Mouse (Mus musculus): ENCODE measurements around the gene Tfrc. TPM values are rescaled to one million over a fixed set of nuclear protein-coding genes. Genes with fewer than 3 reads are reported as not detected.

The Tfrc gene
- polyA plus RNA-seq, 1 experiment: 25.1 TPM

DNA sequence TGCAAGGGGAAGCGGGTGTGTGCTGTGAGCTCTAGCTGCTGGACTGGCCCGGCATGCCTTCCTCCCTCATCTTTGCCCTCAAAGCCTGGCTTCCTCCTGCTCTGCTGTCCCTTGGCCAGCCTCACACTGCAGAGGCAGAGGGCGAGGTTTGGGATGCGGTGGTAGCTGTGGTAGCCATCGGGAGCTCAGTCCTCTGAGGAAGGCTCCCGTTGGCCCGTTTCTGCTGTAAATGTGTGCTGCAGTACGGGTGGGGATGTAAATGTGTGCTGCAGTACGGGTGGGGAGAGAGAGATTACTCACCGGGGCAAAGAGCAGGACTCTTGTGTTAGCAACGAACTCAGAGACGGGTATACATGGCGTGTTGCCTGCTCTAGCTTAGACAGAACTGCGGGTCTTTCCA lies 70.1 kb downstream of the Tfrc start:
- peaks cover 10% of the 10 kb centered on the region for H3K79me2 ChIP-seq (ENCODE audit: control insufficient read depth, insufficient read depth)
- no peaks in the 10 kb centered on the region for H3K27me3 ChIP-seq (ENCODE audit: control insufficient read depth, insufficient read depth, insufficient read length)
- peaks cover 72% of the 10 kb centered on the region for H3K36me3 ChIP-seq (ENCODE audit: control insufficient read depth, insufficient read depth)
- H3K79me3 ChIP-seq (ENCODE audit: low read depth): peaks cover 1% of the 10 kb centered on the region
- H3K4me3 ChIP-seq (ENCODE audit: insufficient read depth, poor library complexity, severe bottlenecking): no peak overlapping the region
- TF ChIP-seq CEBPB (IDR thresholded peaks at IDR 0.05; ENCODE audit: low read depth): no peak
- H3ac ChIP-seq (ENCODE audit: control insufficient read depth, insufficient read length, low read depth): no peak overlapping the region

DNA sequence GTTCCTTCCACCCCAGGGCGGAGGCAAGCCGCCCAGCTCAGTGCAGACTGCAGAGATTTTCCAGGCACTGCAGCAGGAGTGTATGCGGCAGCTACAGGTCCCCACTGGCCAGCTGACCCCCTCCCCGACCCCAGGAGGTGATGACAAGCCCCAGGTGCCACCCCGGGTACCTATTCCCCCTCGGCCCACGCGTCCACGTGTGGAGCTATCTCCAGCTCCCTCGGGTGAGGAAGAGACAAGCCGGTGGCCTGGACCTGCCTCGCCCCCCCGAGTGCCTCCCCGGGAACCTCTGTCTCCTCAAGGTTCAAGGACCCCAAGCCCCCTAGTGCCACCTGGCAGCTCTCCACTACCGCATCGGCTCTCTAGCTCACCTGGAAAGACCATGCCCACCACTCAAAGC lies 71.3 kb downstream of the Tfrc start:
- Histone ChIP-seq H3K36me3 (ENCODE audit: control insufficient read depth, insufficient read depth) (peaks cover 61% of the 10 kb centered on the region), H3ac (ENCODE audit: control insufficient read depth, insufficient read length, low read depth) (no peak overlapping the region), H3K79me2 (ENCODE audit: control insufficient read depth, insufficient read depth) (no peaks in the 10 kb centered on the region), H3K79me3 (ENCODE audit: low read depth) (no peaks in the 10 kb centered on the region), H3K27me3 (ENCODE audit: control insufficient read depth, insufficient read depth, insufficient read length) (no peaks in the 10 kb centered on the region), H3K4me3 (ENCODE audit: insufficient read depth, poor library complexity, severe bottlenecking) (no peak overlapping the region)
- TF ChIP-seq CEBPB (IDR thresholded peaks at IDR 0.05; ENCODE audit: low read depth) (no peak), CTCF (IDR thresholded peaks at IDR 0.05; ENCODE audit: control insufficient read depth, insufficient read depth, insufficient read length) (no peak), MYOD1 (IDR thresholded peaks at IDR 0.05; ENCODE audit: control insufficient read depth, insufficient read length, low read depth) (no peak), USF1 (IDR thresholded peaks at IDR 0.05; ENCODE audit: low read depth) (no peak), FOSL1 (IDR thresholded peaks at IDR 0.05; ENCODE audit: insufficient read depth, low read length, poor library complexity, severe bottlenecking) (no peak), MYOG (IDR thresholded peaks at IDR 0.05; ENCODE audit: control insufficient read depth, extremely low read depth, insufficient read length) (no peak), MAX (IDR thresholded peaks at IDR 0.05) (no peak)

DNA sequence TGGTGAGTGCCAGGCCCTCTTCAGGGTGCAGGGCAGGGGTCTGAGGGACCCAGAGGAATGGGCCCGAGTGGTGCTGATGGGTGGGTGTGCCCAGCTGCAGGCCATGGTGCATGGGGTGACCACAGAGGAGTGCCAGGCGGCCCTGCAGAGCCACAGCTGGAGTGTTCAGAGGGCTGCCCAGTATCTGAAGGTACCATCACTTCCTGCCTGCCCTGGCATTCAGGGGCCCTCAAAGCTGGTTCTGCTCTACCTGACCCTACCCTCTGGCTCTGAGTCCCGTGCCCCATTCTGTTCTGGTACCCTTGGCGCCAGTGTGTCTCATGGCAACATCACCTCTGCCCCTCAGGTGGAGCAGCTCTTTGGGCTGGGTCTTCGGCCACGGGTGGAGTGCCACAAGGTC lies 72.1 kb downstream of the Tfrc start:
- no peak overlapping the region for H3ac ChIP-seq (ENCODE audit: control insufficient read depth, insufficient read length, low read depth)
- TF ChIP-seq USF1 (IDR thresholded peaks at IDR 0.05; ENCODE audit: low read depth): no peak
- TF ChIP-seq MYOG (IDR thresholded peaks at IDR 0.05; ENCODE audit: control insufficient read depth, extremely low read depth, insufficient read length): no peak
- no peak for TF ChIP-seq CTCF (IDR thresholded peaks at IDR 0.05; ENCODE audit: control insufficient read depth, insufficient read depth, insufficient read length)

DNA sequence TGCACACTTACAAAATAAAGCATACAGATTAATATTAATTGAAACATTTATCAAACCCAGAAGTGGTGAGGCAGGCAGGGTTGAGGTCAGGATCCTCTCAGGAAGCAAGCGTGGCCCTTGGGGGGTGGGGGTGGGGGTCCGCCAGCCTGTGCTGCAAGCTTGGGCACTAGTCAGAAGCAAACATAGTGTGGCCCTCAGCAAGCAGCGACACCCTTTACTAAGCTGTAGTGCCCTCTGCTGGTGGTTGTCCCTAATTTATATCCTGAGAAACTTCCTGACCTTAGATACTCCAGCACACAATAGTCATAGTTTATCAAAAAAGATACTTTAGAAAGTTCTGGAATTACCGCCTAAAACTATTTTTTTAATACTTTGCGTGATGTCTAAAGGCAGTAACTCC lies 73.5 kb downstream of the Tfrc start:
- Histone ChIP-seq H3K36me3 (ENCODE audit: control insufficient read depth, insufficient read depth) (peaks cover 40% of the 10 kb centered on the region), H3ac (ENCODE audit: control insufficient read depth, insufficient read length, low read depth) (no peak overlapping the region), H3K79me3 (ENCODE audit: low read depth) (no peaks in the 10 kb centered on the region), H3K79me2 (ENCODE audit: control insufficient read depth, insufficient read depth) (no peaks in the 10 kb centered on the region), H3K4me3 (ENCODE audit: insufficient read depth, poor library complexity, severe bottlenecking) (no peak overlapping the region), H3K27me3 (ENCODE audit: control insufficient read depth, insufficient read depth, insufficient read length) (no peaks in the 10 kb centered on the region)
- TF ChIP-seq CTCF (IDR thresholded peaks at IDR 0.05; ENCODE audit: control insufficient read depth, insufficient read depth, insufficient read length) (peak; percentile 62), MYOG (IDR thresholded peaks at IDR 0.05; ENCODE audit: control insufficient read depth, extremely low read depth, insufficient read length) (no peak)

More for the DNA sequence above, 72.1 kb downstream of the Tfrc start:
- Histone ChIP-seq H3K79me3 (ENCODE audit: low read depth) (no peaks in the 10 kb centered on the region), H3K4me3 (ENCODE audit: insufficient read depth, poor library complexity, severe bottlenecking) (no peak overlapping the region), H3K27me3 (ENCODE audit: control insufficient read depth, insufficient read depth, insufficient read length) (no peaks in the 10 kb centered on the region), H3K79me2 (ENCODE audit: control insufficient read depth, insufficient read depth) (no peaks in the 10 kb centered on the region), H3K36me3 (ENCODE audit: control insufficient read depth, insufficient read depth) (peaks cover 53% of the 10 kb centered on the region)

Other genes starting within 250 kb of the Tfrc start
- gene Tm4sf19, start 208.4 kb upstream of the Tfrc start, polyA plus RNA-seq (2012; fragmentation: generic; extraction: Trizol): not detected
- 16.6 TPM for gene Tctex1d2, start 189.2 kb upstream of the Tfrc start, polyA plus RNA-seq (2012; fragmentation: generic; extraction: Trizol)
- gene Pcyt1a, start 178.0 kb upstream of the Tfrc start, polyA plus RNA-seq (2012; fragmentation: generic; extraction: Trizol): 14.3 TPM
- gene Slc51a, start 121.0 kb upstream of the Tfrc start, polyA plus RNA-seq (2012; fragmentation: generic; extraction: Trizol): 0.14 TPM
- gene Zdhhc19, start 112.7 kb upstream of the Tfrc start, polyA plus RNA-seq (2012; fragmentation: generic; extraction: Trizol): not detected
- gene Tnk2, start 35.0 kb downstream of the Tfrc start, polyA plus RNA-seq (2012; fragmentation: generic; extraction: Trizol): 78.4 TPM
- gene Muc4, start 127.0 kb downstream of the Tfrc start, polyA plus RNA-seq (2012; fragmentation: generic; extraction: Trizol): 0.01 TPM
- not detected for gene Muc20, start 188.5 kb downstream of the Tfrc start, polyA plus RNA-seq (2012; fragmentation: generic; extraction: Trizol)
- not detected for gene Smbd1, start 201.6 kb downstream of the Tfrc start, polyA plus RNA-seq (2012; fragmentation: generic; extraction: Trizol)

Measured in C2C12 (cell line).